Mouse (Mus musculus): ENCODE measurements around the gene 1810043G02Rik. TPM values are rescaled to one million over a fixed set of nuclear protein-coding genes. Genes with fewer than 3 reads are reported as not detected.

The 1810043G02Rik gene
- total and polyA plus RNA-seq, 3 experiments = 9.3 to 15.6 TPM; not detected in 1

- H3K9ac ChIP-seq (ENCODE audit: control insufficient read depth, low read depth, low read length, poor library complexity, severe bottlenecking) = peak overlapping the region; percentile 61
- H3K4me1 ChIP-seq (ENCODE audit: control insufficient read depth in 1 of 2, insufficient read depth in 2 of 2, low read length in 2 of 2) = peaks cover 5 to 15% of the 10 kb centered on the region in 2 experiments; a peak in 3 of 4 replicates
- peak overlapping the region; percentile 77 for H3K27ac ChIP-seq (ENCODE audit: control insufficient read depth, low read depth, low read length)
- H3K79me2 ChIP-seq (ENCODE audit: control insufficient read depth, insufficient read depth, low read length, poor library complexity) = no peaks in the 10 kb centered on the region; the same call in 1 of the 2 replicates
- peak; percentile 89 for DNase-seq (ENCODE audit: low read depth, low spot score)
- TF ChIP-seq RAD21 (IDR thresholded peaks at IDR 0.05; ENCODE audit: low read depth, low read length) = peak; percentile 69
- TF ChIP-seq MXI1 (IDR thresholded peaks at IDR 0.05; ENCODE audit: low read depth, low read length) = peak; percentile 97
- TF ChIP-seq ELF1 (IDR thresholded peaks at IDR 0.05; ENCODE audit: low read depth, low read length) = no peak
- 0 out of 2 replicates have a peak, but pooled peaks have one; percentile 17 for TF ChIP-seq NRF1 (IDR thresholded peaks at IDR 0.05; ENCODE audit: insufficient read depth, low read depth, low read length, poor library complexity, severe bottlenecking)
- TF ChIP-seq CTCF (IDR thresholded peaks at IDR 0.05 in 2 of 3, conservative IDR thresholded peaks at IDR 0.05 in 1 of 3; ENCODE audit: control insufficient read depth in 1 of 3, insufficient read depth in 1 of 3, low read depth in 2 of 3, low read length in 3 of 3, poor library complexity in 1 of 3, severe bottlenecking in 1 of 3) = peak; percentile 69 to 79 (median 77)
- no peak for TF ChIP-seq TAL1 (IDR thresholded peaks at IDR 0.05; ENCODE audit: low read length)
- TF ChIP-seq ZNF384 (IDR thresholded peaks at IDR 0.05; ENCODE audit: low read depth, low read length) = peak; percentile 79
- no peak for TF ChIP-seq POLR2AphosphoS5 (IDR thresholded peaks at IDR 0.05; ENCODE audit: borderline replicate concordance, low read depth, low read length)
- 0 out of 2 replicates have a peak, but pooled peaks have one; percentile 64 for TF ChIP-seq CHD1 (IDR thresholded peaks at IDR 0.05; ENCODE audit: low read depth, low read length)
- TF ChIP-seq ZC3H11A (IDR thresholded peaks at IDR 0.05; ENCODE audit: low read depth, low read length) = peak; percentile 64
- TF ChIP-seq MAFK (IDR thresholded peaks at IDR 0.05; ENCODE audit: borderline replicate concordance, low read depth, low read length) = no peak
- TF ChIP-seq SMC3 (IDR thresholded peaks at IDR 0.05; ENCODE audit: low read depth, low read length) = peak; percentile 56
- no peak for TF ChIP-seq MYB (IDR thresholded peaks at IDR 0.05; ENCODE audit: low read depth, low read length)
- no peak for TF ChIP-seq ZKSCAN1 (IDR thresholded peaks at IDR 0.05; ENCODE audit: low read depth, low read length)
- 0 out of 2 replicates have a peak, but pooled peaks have one; percentile 10 for TF ChIP-seq MAX (IDR thresholded peaks at IDR 0.05; ENCODE audit: low read length)
- TF ChIP-seq KAT2A (conservative IDR thresholded peaks at IDR 0.05; ENCODE audit: low read depth, low read length) = no peak
- peak; percentile 42 for TF ChIP-seq TBP (IDR thresholded peaks at IDR 0.05; ENCODE audit: low read depth, low read length)
- peak; percentile 98 for TF ChIP-seq SIN3A (IDR thresholded peaks at IDR 0.05; ENCODE audit: low read length)
- TF ChIP-seq MYC (IDR thresholded peaks at IDR 0.05; ENCODE audit: low read depth, low read length) = peak; percentile 6; the same call in 1 of the 2 replicates
- TF ChIP-seq ETS1 (IDR thresholded peaks at IDR 0.05; ENCODE audit: low read depth, low read length) = 0 out of 2 replicates have a peak, but pooled peaks have one; percentile 26
- peaks cover 0 to 6% of the 10 kb centered on the region in 2 experiments; a peak in 2 of 4 replicates for H3K36me3 ChIP-seq (ENCODE audit: control insufficient read depth in 1 of 2, insufficient read depth in 2 of 2, low read length in 2 of 2)
- H3K9me3 ChIP-seq (replicated peaks; ENCODE audit: insufficient read depth, low read length) = no peaks in the 10 kb centered on the region
- H3K27me3 ChIP-seq (ENCODE audit: control insufficient read depth in 1 of 2, insufficient read depth in 2 of 2, low read length in 2 of 2) = no peaks in the 10 kb centered on the region
- peak overlapping the region; percentile 46 to 58 for H3K4me3 ChIP-seq (ENCODE audit: control insufficient read depth in 1 of 2, insufficient read depth in 1 of 2, low read depth in 2 of 2, low read length in 2 of 2)
Observed at GRCm38 (mm10) chr10:77971709-77972553, 6.4 kb upstream of the 1810043G02Rik start.
